Mouse (Mus musculus): ENCODE data around the gene Smok3c.
"Not testable (repeated sequence)": the region's sequence is repeated elsewhere in the genome, so short reads cannot be mapped to it uniquely, and the experiment has no call there.

Gene Smok3c

DNA sequence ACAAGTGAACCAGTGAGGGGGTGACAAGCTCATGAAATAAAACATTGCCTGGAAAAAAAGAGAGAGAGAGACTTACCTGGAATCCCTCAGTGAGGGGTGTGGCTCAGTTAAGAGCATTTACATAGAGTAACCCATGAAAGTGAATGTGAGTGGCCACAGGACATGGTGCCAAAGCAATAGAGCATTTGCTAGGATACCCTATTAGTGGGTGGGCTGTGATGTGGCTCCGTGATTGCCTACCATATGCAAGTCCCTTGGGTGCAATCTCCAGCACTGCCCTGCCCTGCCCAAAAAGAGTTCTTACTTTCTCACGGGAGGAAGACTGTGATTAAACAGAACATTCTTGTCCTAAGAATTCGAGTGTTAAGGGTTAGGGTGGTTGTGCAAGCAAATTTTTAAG is 54.1 kb downstream of the Smok3c start:
- no peak for DNase-seq

DNA sequence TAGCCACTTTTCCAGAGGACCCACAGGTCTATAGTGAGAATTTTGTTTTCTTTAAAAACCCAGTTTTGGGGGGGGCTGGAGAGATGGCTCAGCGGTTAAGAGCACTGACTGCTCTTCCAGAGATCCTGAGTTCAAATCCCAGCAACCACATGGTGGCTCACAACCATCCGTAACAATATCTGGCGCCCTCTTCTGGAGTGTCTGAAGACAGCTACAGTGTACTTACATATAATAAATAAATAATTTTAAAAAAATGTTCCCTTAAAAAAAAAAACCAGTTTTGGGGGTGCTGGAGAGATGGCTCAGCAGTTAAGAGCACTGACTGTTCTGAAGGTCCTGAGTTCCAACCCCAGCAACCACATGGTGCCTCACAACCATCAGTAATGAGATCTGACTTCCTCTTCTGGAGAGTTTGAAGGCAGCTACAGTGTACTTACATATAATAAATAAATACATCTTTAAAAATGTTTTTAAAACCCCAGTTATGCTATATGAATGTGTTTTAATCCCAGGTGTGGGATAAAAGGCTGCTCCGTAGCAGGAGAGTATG is 56.9 kb downstream of the Smok3c start:
- DNase-seq: not testable (repeated sequence)
